Mouse (Mus musculus): Measurements from ENCODE around the gene Lfng. TPM values are rescaled to one million over a fixed set of nuclear protein-coding genes. Genes with fewer than 3 reads are reported as not detected.

Gene Lfng
- 0.11 TPM for polyA plus RNA-seq (2014; fragmentation: Illumina TruSeq; extraction: RNeasy Lipid Tissue Mini Kit (QIAGEN cat#74804); ENCODE audit: low read depth, low replicate concordance)

GRCm38 (mm10) chr5:140607001-140607835, at the start of gene Lfng:
Gene Lfng, plus strand, starts transcription at chr5:140607320.

DNA sequence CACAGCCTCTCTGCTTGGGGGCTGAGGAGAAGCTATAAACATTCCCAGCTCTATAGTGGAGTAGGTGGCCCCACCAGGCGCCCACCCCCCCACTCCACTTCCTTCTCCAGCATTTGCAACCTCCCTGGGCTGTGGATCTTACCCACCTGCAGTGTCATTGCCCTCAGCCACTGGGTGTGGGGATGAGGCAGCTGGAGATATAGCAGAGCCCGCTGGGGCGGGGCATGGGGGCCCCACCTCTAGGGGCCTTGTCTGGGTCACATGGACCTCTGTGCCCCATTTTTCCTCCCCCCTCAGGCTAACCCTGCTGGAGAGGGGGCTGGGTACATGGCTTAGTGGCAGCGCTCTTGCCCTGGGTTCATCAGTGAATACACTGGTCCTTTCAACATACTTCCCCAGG, 42.2 kb upstream of the Lfng start, which contains the start of gene Grifin:
TSS of gene Grifin (minus strand) at position 176 of the 400 bp plus-strand sequence.

DNA sequence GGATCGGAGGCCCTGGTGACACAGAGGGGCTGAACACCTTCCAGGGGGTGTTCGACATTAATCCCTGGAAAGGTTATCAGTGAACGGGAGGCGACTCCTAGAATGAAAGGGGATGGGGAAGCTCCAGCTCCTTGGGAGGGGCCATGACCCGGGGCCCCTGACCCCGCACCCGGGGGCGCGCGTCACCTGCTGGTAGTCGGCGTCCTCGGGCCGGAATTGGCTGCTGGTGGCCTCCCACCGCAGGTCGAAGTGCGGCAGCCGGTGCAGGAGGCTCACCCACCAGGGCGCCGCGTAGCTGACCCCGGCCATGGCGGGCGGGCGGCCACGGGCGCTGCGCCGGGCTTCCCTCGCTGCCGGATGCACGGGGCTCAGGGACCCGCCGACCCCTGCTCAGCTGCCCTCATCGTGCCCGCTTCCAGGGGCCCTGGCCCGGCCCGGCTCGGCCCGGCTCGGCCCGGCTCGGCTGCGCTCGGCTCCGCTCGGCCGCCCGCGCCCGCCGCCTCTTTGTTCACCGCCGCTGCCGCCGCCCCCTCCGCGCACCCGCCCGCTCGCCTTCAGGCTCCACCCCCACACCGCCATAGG, 41.5 kb downstream of the Lfng start, which contains the start of gene Ttyh3:
TSS of gene Ttyh3 (minus strand) at position 513 of the 582 bp plus-strand sequence.

Other genes starting within 250 kb of the Lfng start
- 0.07 TPM for gene Snx8, start 218.1 kb upstream of the Lfng start, polyA plus RNA-seq (2014; fragmentation: Illumina TruSeq; extraction: RNeasy Lipid Tissue Mini Kit (QIAGEN cat#74804); ENCODE audit: low read depth, low replicate concordance)
- gene Eif3b, start 188.0 kb upstream of the Lfng start, polyA plus RNA-seq (2014; fragmentation: Illumina TruSeq; extraction: RNeasy Lipid Tissue Mini Kit (QIAGEN cat#74804); ENCODE audit: low read depth, low replicate concordance) = 112 TPM
- gene Gm4869, start 161.7 kb upstream of the Lfng start, polyA plus RNA-seq (2014; fragmentation: Illumina TruSeq; extraction: RNeasy Lipid Tissue Mini Kit (QIAGEN cat#74804); ENCODE audit: low read depth, low replicate concordance) = not detected
- not detected for gene Chst12, start 101.8 kb upstream of the Lfng start, polyA plus RNA-seq (2014; fragmentation: Illumina TruSeq; extraction: RNeasy Lipid Tissue Mini Kit (QIAGEN cat#74804); ENCODE audit: low read depth, low replicate concordance)
- not detected for gene Grifin, start 42.2 kb upstream of the Lfng start, polyA plus RNA-seq (2014; fragmentation: Illumina TruSeq; extraction: RNeasy Lipid Tissue Mini Kit (QIAGEN cat#74804); ENCODE audit: low read depth, low replicate concordance)
- 0.77 TPM for gene Ttyh3, start 41.7 kb downstream of the Lfng start, polyA plus RNA-seq (2014; fragmentation: Illumina TruSeq; extraction: RNeasy Lipid Tissue Mini Kit (QIAGEN cat#74804); ENCODE audit: low read depth, low replicate concordance)
- 89.8 TPM for gene Iqce, start 95.1 kb downstream of the Lfng start, polyA plus RNA-seq (2014; fragmentation: Illumina TruSeq; extraction: RNeasy Lipid Tissue Mini Kit (QIAGEN cat#74804); ENCODE audit: low read depth, low replicate concordance)
- 2.6 TPM for gene Brat1, start 97.7 kb downstream of the Lfng start, polyA plus RNA-seq (2014; fragmentation: Illumina TruSeq; extraction: RNeasy Lipid Tissue Mini Kit (QIAGEN cat#74804); ENCODE audit: low read depth, low replicate concordance)
- gene Amz1, start 116.8 kb downstream of the Lfng start, polyA plus RNA-seq (2014; fragmentation: Illumina TruSeq; extraction: RNeasy Lipid Tissue Mini Kit (QIAGEN cat#74804); ENCODE audit: low read depth, low replicate concordance) = not detected
- 4.0 TPM for gene Gna12, start 223.1 kb downstream of the Lfng start, polyA plus RNA-seq (2014; fragmentation: Illumina TruSeq; extraction: RNeasy Lipid Tissue Mini Kit (QIAGEN cat#74804); ENCODE audit: low read depth, low replicate concordance)

All from testis, adult 10 weeks (tissue).